Mouse (Mus musculus) large intestine, adult 2 months (tissue): ENCODE results near the gene Mta1. TPM values are rescaled to one million over a fixed set of nuclear protein-coding genes. Genes with fewer than 3 reads are reported as not detected.

ENCODE experiments used
- DNase-seq: peaks from one replicate; pipeline ENCODE4 v3.0.0-alpha.2; 2012; ENCODE audit warnings: low read depth, low spot score
- WGBS: fragments of 180-500 bp; shearing (Covaris S2); methylation state at CpG from one replicate; pipeline ENCODE4 v1.1.7; 2018; 5-methylcytosine and 5-hydroxymethylcytosine counted together
- polyA plus RNA-seq: library from polyadenylated mRNA; depleted of rRNA; stranded (reverse); fragments of >200 nt; gene quantifications from 2 replicates; pipeline ENCODE4 v1.2.3, GENCODE M21; 2012

Mta1 gene
- polyA plus RNA-seq, 1 experiment: 26.5 TPM

DNA sequence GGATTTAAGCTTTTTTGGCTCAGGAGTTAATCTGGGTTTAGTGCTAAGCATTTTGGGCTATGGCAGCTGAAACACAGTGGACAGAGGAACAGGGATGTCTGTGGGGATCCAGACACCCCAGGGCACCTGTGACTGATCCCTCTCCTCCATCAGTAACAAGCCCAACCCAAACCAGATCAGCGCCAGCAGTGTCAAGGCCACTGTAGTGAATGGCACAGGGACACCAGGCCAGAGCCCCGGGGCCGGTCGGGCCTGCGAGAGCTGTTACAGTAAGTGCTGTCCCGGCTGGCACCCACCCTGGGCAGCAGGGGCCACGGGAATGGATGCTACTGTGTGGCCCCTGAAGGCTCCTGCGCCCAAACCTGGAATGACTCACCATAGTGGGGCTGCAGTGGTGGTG lies 32.7 kb downstream of the Mta1 start:
- DNase-seq: no peak
- WGBS: 92% methylated on average over 8 of the region's 8 CpGs

DNA sequence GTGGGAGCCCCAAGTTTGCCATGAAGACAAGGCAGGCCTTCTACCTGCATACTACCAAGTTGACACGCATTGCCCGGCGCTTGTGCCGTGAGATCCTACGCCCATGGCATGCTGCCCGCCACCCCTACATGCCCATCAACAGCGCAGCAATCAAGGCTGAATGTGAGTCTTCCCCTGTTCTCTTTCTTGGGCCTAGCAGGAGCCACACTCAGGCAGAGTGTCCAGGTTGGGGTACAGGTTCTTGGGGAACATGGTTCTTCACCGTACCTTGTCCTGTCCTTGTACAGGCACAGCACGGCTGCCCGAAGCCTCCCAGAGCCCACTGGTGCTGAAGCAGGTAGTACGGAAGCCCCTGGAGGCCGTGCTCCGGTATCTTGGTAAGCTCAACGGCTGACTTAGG lies 33.5 kb downstream of the Mta1 start:
- no peak for DNase-seq
- WGBS: 96% methylated on average over 14 of the region's 14 CpGs

DNA sequence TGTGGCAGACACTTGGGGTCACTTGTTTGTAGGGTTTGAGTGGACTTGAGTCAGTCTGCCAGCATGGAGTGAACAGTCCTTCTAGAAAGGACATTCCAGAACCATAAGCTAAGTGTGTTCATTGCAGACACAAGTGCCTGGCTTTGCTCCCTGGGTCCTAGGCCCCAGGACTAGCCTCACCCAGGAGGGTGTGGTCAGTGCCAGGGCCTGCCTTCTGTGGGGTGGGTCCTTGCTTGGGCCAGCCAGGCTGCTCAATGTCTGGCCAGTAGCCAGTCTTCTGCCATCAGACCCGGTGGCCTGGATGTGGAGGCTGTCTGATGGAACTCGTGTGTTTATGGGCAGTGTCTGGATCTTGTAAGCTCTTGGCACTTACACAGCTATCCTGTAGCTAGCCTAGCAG lies 34.5 kb downstream of the Mta1 start:
- no peak for DNase-seq
- WGBS: 11% methylated on average over 2 of the region's 2 CpGs

DNA sequence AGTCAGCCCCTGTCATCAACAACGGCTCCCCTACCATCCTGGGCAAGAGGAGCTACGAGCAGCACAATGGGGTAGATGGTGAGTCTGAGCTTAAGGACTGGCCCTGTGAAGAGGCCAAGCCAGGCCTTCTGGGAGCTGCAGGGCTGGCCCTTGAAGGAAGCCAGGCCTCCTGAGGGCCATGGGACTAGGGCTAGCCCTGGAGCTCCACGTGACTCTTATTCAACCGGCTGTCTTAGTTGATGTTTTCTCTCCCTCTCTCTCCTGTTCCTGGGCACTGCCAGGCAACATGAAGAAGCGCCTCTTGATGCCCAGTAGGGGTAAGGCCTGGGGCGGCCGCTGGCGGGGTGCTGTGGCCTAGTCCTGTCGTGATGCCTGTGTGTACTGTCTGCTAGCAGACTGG lies 35.2 kb downstream of the Mta1 start:
- DNase-seq: no peak
- WGBS: 83% methylated on average over 9 of the region's 9 CpGs

DNA sequence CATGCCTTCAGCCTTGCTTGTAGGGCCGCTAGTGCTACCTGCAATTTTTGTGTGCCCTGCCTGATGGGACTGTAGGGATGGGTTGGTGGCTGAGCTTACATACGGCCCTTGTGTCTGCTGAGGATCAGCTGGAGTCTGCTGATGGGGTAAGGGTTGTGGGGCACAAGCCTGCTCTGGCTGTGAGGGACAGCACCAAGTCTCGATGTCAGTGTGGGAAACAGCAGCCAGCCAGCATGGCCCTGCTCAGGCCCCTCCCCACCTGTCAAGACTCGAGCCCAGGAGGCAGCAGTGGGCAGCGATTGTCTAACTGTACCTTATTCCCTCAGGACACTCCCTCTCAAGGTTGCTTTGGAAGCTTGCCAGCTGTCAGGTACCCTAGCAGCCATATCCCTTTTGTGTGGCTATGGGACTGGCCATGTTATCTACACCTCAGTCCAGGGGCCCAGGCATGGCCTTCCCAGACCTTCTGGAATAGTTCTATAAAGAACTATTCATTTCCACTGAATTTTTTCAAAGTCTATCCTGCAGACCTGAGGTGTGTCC lies 35.9 kb downstream of the Mta1 start:
- no peak for DNase-seq
- WGBS: 56% methylated on average over 5 of the region's 5 CpGs

DNA sequence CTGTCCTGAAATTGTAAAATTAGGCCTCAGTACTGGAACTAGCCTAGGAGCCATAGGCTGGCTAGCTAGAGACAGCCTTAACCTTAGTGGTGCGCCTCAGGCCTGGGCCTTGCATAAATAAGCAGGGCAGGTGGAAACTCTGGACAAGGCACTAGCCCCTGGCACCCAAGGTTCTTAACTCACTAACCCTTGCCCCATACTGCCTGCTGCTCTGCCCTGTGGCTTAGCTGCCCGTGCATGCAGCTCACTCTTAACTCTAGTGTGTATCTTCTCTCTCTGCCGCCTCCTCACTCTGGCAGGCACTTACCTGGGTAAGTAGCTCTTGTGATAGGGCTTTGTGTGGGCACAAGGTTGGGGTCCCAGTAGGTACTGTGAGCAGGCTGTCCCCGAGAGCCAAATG lies 36.4 kb downstream of the Mta1 start:
- WGBS: 97% methylated on average over 4 of the region's 4 CpGs
- no peak for DNase-seq

DNA sequence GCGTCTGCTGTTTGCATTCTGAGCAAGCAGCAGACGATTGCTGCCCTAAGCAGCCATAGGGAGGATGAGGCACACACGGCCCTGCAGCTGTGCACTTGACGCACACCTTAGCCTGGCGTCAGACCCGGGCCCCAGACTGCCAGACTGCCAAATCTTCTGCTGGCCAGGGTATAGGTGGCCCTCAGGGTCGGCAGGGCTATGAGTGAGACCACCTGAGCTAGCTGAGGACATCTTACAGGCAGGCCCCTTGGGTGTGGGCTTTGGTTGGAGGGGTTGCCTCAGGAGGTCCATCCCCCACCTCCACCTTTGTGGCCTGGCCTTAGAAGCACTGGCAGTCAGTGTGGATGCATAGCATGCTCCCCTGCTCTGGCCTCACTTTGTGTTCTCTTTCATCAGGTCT lies 37.3 kb downstream of the Mta1 start:
- WGBS: 92% methylated on average over 7 of the region's 7 CpGs
- DNase-seq: no peak

DNA sequence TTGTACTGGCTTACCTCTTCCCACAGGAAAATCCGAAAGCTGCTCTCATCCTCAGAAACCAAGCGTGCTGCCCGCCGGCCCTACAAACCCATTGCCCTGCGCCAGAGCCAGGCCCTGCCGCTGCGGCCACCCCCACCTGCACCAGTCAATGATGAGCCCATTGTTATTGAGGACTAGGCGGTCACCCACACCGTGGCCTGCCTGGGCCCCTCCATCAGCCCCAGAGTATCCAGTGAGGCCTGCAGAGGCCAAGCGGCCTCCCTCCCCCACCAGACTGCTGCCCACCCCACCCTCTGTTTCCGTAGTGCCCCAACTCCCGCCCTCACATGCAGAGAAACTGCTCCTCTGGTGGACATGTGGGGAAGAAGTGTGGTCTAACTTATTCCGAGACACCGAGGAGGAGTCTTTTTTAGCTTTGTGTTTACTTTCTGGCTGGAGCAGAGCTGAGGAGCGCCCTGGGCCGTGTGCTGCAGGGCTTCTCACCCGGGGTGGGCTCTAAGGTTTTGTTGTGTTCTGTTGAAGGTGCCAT lies 38.5 kb downstream of the Mta1 start:
- no peak for DNase-seq
- 87% methylated on average over 17 of the region's 17 CpGs for WGBS

DNA sequence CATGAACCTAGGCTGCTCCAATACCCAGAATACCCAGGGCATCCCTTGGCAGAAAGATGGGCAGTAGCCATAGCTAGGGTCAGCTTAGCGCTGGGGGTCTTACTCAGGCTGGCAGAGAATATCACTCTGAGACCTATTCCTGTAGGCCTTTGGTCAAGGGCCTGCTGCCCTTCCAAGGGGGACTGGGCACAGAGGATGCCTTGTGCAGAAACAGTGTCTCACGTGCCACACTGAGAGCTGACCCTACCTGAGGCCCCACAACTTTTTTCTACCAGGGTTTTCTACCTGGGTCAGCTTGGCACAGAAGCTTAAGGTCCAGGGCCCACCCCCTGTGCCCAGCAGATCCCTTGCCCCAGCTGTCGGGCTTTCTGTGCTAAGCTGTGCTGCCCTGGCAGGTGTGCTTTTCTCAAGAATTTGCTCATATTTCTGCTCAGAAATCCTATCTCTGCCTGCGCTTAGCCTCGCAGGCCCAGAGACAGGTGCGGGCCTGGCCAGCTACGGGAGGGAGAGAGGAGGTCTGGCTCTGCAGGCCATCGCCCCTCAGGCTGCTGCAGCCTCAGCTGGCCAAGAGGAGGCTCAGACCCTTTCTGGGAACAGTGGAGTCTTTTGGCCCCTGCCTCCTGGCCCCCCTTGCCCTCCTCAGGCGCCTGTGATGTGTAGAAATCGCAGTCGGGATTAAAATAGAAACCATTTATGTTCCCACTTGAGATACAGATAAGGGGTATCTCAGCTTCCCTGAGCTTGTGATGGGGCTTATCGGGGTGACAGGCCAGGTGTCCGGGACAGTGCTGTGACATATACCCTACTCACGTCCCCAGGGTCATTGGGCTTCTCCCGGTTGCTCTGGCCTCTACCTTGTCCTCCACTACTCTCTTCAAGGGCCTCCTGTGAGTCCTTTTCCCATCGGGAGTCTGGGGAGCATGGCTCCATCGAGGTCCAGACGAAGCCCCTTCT lies 39.5 kb downstream of the Mta1 start:
- WGBS: 92% methylated on average over 18 of the region's 18 CpGs

DNA sequence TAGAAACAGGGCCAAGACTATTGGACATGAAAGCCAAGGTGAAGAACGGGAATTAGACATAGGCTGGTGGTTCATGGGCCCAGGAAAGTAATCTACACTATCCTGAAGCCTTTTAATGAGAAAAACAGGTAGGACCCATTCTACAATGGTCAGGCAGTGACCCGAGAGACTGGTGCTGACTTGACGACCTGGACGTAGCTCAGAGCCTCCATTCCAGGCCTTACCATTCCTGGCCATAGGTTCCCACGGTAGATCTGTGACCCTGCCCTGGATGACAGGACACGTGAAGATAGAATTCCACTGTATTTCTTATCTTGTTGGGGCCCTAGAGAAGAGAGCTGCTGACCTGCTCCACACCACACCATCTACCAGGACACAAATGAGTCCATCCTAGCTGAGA lies 40.2 kb downstream of the Mta1 start:
- WGBS: 83% methylated on average over 6 of the region's 6 CpGs
- DNase-seq: no peak

More for the DNA sequence above, 39.5 kb downstream of the Mta1 start:
- DNase-seq: no peak

DNA sequence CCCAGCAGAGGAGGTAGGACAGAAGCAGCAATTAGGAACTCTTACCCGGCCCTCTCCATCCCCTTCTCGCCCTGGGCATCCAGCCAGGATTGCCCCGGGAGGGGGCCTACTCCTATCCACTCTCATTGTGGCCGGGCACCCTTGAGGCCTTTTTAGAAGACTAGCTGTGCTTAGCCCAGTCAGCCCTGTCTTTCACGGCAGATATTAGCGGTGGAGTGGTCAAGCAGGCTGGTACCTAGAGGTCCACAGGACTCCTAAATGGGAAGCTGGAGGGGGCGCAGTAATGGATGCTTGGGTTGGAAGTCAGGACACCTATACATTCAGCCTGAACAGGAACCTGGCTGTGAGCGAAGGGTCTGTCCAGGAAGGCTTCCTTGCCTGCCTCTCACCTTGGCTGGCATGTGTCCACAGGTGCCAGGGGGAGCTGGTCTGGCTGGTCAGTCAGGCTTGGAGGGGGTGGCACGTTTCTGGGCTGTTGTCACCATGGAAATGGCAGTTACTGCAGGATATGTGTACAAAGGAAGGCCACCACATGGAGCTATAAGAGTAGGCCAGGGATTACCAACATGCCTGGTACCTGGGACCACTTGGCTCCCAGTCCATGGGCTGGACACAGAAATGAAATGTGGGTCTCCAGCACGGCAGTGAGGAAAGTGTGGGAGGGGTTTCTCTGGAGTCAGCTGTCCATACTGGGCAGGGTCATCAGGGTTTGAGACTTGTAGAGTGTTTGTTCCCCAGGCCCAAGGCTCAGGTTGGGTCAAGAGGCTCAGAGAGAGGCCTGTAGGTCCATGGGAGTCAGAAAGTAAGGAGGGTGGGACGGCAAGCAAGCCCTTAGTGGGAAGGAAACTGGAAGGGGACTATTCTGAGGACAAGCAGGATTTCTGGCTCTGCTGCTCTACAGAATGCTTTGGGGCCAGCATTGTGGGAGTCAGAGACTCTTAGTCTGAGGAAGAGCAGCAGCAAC lies 41.1 kb downstream of the Mta1 start:
- no peak for DNase-seq
- 59% methylated on average over 11 of the region's 11 CpGs for WGBS

DNA sequence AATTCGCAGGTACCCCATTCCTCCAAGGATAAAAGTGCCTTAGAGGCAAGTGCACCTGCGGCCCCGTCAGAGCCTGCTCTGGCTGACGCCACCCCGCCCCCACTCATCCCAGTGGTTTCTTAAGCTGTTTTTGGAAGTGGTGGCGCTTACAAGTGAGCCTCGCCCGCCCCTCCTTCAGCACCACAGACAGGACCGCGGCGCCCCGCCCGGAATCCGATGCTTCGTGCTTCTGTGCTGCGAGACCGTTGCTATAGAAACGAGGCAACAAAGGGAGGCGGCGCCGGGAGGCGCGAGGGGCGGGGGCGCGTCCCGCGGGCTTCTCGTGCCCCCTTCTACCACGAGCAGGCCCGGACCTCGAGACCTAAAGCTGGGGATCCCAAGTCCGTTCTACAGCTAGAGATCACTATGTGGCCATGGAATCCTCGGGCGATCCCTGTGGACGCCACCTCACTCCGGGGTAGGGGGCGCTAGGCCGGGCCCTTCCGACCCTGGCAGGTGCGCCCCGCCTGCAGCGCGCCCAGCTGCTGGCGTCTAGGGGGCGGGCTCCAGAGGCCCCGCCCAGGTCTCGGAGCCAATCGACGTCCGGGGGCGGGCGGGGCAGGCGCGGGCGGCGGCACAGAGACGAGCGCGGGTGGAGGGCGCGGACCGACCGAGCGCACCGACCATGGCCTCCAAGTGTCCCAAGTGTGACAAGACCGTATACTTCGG lies 42.0 kb downstream of the Mta1 start, which contains the start of gene Crip2:
Gene Crip2, plus strand, starts transcription at position 329 of the 708 bp plus-strand sequence.
- DNase-seq: no peak
- under 1% methylated on average over 68 of the region's 68 CpGs for WGBS

DNA sequence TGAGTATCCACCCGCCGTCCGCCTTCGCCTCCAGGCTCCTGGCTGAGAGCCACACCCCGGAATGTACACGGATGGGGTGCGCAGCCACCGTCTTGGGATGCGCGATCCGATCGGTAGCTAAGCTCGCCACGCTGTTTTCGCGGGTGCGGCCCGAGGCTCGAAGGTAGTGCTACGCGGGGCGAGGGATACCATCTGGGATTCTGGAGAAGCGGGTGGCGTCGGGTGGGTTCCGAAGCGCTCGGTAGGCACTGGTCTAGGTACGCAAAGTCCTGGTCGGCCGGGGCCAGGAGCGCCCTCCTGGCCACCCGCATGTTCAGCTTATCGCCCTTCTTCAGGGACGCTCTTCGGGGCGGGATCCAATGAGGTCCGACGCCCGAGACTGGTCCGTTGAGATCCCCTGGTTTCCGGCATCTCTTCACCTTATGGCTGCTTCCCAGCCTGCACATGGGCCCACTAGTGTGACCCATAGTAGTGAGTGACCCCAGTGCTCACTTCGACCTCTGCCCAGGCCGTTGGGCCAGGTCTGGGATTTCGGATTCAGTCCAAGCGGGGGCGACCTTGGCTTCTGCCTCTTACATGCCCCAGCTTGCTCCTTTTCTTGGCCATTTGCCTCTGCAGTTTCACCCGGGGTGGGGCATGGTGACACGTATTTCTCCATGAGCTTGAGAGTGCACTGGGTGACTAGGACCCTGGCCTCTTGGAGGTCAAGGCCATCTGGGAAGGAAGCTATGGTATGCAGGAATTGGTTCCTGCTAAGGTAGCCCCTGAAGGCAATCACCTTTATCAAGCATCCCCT lies 42.7 kb downstream of the Mta1 start:
- WGBS: 3% methylated on average over 49 of the region's 49 CpGs
- no peak for DNase-seq

DNA sequence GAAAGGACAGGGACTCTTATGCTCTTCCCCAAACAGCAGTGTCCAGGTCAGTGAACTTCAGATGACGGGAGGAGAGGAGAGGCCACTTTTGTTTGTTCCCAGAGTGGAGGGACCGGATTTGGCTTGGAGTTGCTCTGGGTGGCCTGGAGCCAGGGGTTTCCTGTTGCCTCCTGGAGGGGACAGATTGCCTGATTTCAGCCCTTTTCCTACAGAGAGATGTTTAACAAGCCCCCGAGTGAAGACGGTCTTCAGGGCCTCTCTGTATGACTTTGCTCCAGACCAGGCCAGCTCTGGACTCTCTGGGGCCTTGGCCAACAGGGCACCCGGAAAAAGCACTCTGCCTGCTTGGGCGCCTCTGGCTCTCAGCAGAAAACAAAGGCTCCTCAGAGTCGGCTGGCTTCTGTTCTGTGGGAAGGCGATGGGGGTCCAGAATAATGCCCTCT lies 43.5 kb downstream of the Mta1 start:
- WGBS: 47% methylated on average over 8 of the region's 8 CpGs
- no peak for DNase-seq

DNA sequence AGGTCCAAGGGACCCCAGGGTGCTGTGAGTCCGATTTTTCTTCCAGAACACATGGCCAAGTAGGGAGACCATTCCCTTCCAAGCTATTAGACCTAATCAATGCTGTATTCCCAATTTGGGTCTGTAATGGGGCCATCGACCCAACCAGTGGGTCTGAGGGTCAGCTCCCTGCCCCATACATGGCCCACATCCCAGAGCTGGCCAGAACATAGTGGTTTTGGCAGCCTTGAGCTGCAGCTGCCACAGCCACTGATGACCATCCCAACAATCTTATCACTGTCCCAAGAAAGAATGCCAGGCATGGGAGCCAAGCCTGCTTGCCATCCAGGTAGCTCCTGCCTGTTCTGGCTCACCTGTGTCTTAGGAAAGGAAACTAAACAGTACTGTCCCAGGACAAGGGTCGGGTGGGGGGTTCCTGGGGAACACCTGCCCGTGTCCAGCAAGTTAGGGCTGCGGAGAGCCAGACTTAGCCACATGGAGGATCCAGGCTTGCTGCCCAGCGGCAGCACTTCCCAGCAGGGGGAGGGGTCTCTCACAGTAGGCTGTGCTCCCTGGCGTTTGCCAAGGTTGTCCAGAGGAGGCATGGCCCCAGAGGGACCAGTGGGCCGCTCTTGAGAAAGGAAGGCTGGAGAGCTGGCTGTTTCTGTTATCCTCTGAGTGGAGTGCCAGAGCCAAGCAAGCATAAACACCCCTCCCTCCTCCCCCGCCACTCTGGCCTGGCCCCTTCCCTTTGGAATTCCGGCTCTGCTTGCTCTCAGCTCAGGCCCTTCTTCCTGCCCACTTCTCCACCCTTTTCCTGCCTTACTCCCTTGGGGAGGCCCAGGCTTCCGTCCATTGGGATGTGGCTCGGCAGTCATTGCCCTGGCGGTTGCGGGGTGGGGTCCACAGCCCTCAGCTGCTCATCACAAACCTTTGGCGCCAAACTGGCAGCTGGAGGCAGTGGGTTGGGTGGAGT lies 44.2 kb downstream of the Mta1 start:
- DNase-seq: no peak
- WGBS: 18% methylated on average over 15 of the region's 15 CpGs

DNA sequence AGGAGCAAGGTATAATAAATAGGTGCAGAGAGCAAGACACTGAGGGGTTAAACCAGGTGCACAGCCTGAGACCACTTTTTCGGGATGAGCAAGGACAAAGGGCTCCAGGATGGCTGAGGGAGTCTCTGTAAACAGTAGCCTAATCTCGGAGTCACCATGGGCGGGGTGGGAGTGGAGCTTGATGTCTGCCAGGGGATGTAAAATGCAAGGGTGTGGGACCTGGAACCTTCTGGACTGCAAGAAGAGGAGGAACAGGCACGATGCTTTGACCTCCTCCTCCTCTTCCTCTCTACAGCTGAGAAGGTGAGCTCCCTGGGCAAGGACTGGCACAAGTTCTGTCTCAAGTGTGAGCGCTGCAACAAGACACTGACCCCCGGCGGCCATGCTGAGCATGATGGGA lies 45.1 kb downstream of the Mta1 start:
- WGBS: 32% methylated on average over 7 of the region's 7 CpGs
- DNase-seq: no peak

DNA sequence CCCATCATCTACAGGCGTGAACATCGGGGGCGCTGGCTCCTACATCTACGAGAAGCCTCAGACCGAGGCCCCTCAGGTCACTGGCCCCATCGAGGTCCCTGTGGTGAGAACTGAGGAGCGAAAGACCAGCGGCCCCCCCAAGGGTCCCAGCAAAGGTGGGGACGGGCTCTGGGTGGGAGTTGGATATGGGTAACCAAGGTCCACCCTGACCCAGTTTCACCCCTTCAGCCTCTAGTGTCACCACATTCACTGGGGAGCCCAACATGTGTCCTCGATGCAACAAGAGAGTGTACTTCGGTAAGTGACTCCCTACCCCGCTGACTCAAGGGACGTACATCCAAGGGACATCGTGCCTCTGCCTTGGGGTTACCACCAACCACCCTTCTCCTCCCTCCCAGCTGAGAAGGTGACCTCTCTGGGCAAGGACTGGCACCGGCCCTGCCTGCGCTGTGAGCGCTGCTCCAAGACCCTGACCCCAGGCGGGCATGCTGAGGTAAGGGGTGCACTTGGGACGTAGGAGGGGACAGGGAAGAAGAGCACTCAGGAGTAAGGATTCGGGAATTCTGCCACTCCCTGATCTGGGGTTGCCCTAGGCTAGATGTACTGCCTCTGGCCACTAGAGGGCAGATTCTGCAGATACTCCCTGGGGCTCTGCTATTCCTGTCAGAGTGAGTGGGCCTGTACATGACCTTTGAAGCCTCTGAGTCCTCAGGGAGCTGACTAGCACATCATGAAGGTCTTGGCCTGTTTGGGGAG lies 46.1 kb downstream of the Mta1 start:
- WGBS: 70% methylated on average over 20 of the region's 20 CpGs
- DNase-seq: no peak
